Mouse (Mus musculus) mouse embryonic stem cell (cell line): ENCODE results near the gene Msh2.

Experiments
- in situ Hi-C, 2 experiments: fragments of 300-500 bp; cut with MboI; formaldehyde crosslinking; loops; 1 replicate in 1 of 2; 3 replicates in 1 of 2; pipeline ENCODE4 v1.14.3; 2019 to 2020; ENCODE audit warnings: low sequenced_read_pairs in 2 of 2, low pct_unique_long_range_greater_than_20kb in 1 of 2, mixed read lengths in 1 of 2; ENCODE audit not compliant: unreplicated experiment in 1 of 2

The Msh2 gene

GRCm38 (mm10) chr17:87695874-87696465, 23.8 kb downstream of the Msh2 start:
- in situ Hi-C loops: no loop called here

- in situ Hi-C loops: no loop called here
These were observed 24.7 kb downstream of the Msh2 start for GRCm38 (mm10) chr17:87696814-87697213.

GRCm38 (mm10) chr17:87698996-87699765, 27.1 kb downstream of the Msh2 start:
- in situ Hi-C loops: no loop called here

GRCm38 (mm10) chr17:87700101-87700500, 28.0 kb downstream of the Msh2 start:
- in situ Hi-C loops: no loop called here

GRCm38 (mm10) chr17:87724727-87725126, 52.6 kb downstream of the Msh2 start:
- in situ Hi-C loops: no loop called here

GRCm38 (mm10) chr17:87726489-87727356, 54.6 kb downstream of the Msh2 start:
- in situ Hi-C loops: no loop called here

- in situ Hi-C loops: no loop called here
These were observed 59.8 kb downstream of the Msh2 start for GRCm38 (mm10) chr17:87731962-87732361.

- in situ Hi-C loops: no loop called here
These were observed 62.3 kb downstream of the Msh2 start for GRCm38 (mm10) chr17:87734471-87734870.

- in situ Hi-C loops: no loop called here
These were observed 65.0 kb downstream of the Msh2 start for GRCm38 (mm10) chr17:87737144-87737543.

- in situ Hi-C loops: no loop called here
These were observed 67.7 kb downstream of the Msh2 start for GRCm38 (mm10) chr17:87739835-87740234.

GRCm38 (mm10) chr17:87744985-87745925, 73.1 kb downstream of the Msh2 start:
- in situ Hi-C loops: no loop called here

- in situ Hi-C loops: no loop called here
These were observed 74.1 kb downstream of the Msh2 start for GRCm38 (mm10) chr17:87745926-87746888.

- in situ Hi-C loops: no loop called here
These were observed 88.2 kb downstream of the Msh2 start for GRCm38 (mm10) chr17:87760315-87760714.

GRCm38 (mm10) chr17:87763146-87763545, 91.0 kb downstream of the Msh2 start:
- in situ Hi-C loops: no loop called here

- in situ Hi-C loops: no loop called here
These were observed 92.9 kb downstream of the Msh2 start for GRCm38 (mm10) chr17:87765031-87765430.

GRCm38 (mm10) chr17:87766888-87767287, 94.8 kb downstream of the Msh2 start:
- in situ Hi-C loops: no loop called here

- in situ Hi-C loops: loop anchor here in 1 of 2 experiments (10.0 kb wide), 1 partner anchor 184 kb away; no protein-coding TSS in a partner anchor
These were observed 98.6 kb downstream of the Msh2 start for GRCm38 (mm10) chr17:87770766-87771165.
